Mouse (Mus musculus): ENCODE measurements around the gene Tlk1.

Gene Tlk1

GRCm38 (mm10) chr2:70673445-70674126 is 151.9 kb downstream of the Tlk1 start:
- DNase-seq, result no peak

- DNase-seq, result no peak
Measured at GRCm38 (mm10) chr2:70672476-70672875, 153.1 kb downstream of the Tlk1 start.

GRCm38 (mm10) chr2:70669896-70670295 is 155.6 kb downstream of the Tlk1 start:
- no peak for DNase-seq

- no peak for DNase-seq
Measured at GRCm38 (mm10) chr2:70669241-70669640, 156.3 kb downstream of the Tlk1 start.

GRCm38 (mm10) chr2:70667016-70667415 is 158.5 kb downstream of the Tlk1 start:
- no peak for DNase-seq

- DNase-seq, result peak in 1 of 2 experiments; percentile 12
Measured at GRCm38 (mm10) chr2:70663764-70664163, 161.8 kb downstream of the Tlk1 start.
